Mouse (Mus musculus): Measurements from ENCODE around the gene Wrnip1. TPM values are rescaled to one million over a fixed set of nuclear protein-coding genes. Genes with fewer than 3 reads are reported as not detected.
A peak's percentile ranks its signal among the peaks of the same experiment; 100 is the strongest.

Wrnip1 gene
- polyA plus RNA-seq, 1 experiment from 2014 or later, result 32.9 TPM

DNA sequence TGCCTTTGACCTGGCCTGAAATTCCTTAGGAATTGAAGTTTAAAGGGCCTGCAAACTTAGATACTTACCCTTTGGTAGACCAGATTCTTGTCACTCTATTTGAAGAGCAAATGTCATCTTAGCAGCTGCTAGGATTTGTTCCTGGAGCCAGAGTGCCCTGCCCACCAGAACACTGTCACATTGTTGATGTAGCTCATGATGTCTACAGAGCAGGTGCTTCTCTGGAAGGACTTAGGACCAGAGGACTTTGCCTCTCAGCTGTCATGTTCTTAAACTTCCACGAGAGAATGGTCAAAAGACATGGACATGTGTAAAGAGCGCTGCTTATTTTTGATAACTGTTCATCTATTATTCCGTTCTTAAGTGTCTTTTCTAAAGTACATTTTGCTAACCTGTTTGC, 17.4 kb downstream of the Wrnip1 start:
- ATAC-seq (ENCODE audit: insufficient number of reproducible peaks, insufficient read depth, low FRiP score, low TSS enrichment), result no peak
- Histone ChIP-seq H3K36me3 (peaks cover 52% of the 10 kb centered on the region), H3K27me3 (no peaks in the 10 kb centered on the region), H3K27ac (no peak overlapping the region), H3K9me3 (no peaks in the 10 kb centered on the region), H3K4me3 (no peak overlapping the region), H3K4me2 (replicated peaks) (no peak overlapping the region), H3K9ac (no peak overlapping the region), H3K4me1 (no peaks in the 10 kb centered on the region)
- 92% methylated on average over 3 of the region's 3 CpGs for WGBS

- Histone ChIP-seq H3K27me3 (no peaks in the 10 kb centered on the region), H3K9ac (no peak overlapping the region), H3K9me3 (no peaks in the 10 kb centered on the region), H3K4me3 (no peak overlapping the region), H3K4me2 (replicated peaks) (no peak overlapping the region), H3K27ac (no peak overlapping the region), H3K4me1 (no peaks in the 10 kb centered on the region), H3K36me3 (peaks cover 49% of the 10 kb centered on the region)
- WGBS, result 92% methylated on average over 5 of the region's 5 CpGs
- peak; percentile 15; the same call in 1 of the 2 replicates for ATAC-seq (ENCODE audit: insufficient number of reproducible peaks, insufficient read depth, low FRiP score, low TSS enrichment)
Observed at GRCm38 (mm10) chr13:32819926-32820325, 18.1 kb downstream of the Wrnip1 start.

DNA sequence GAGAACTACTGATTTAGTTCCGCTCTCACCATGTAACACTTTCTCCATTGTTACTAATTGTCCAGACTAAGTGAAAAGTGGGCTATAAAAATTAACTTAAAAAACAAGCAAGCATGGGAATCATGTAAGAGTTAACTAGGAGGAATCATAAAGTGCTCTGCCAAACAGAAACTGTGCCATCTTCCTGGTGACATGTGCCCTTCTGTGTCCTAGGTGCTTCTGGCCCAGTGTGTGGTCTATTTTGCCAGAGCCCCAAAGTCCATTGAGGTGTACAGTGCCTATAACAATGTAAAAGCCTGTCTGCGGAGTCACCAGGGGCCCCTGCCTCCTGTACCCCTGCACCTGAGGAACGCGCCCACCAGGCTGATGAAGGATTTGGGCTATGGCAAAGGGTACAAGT, 19.8 kb downstream of the Wrnip1 start:
- no peak for ATAC-seq (ENCODE audit: insufficient number of reproducible peaks, insufficient read depth, low FRiP score, low TSS enrichment)

GRCm38 (mm10) chr13:32823126-32823525, 21.3 kb downstream of the Wrnip1 start:
- 82% methylated on average over 6 of the region's 6 CpGs for WGBS

More for the DNA sequence above, 19.8 kb downstream of the Wrnip1 start:
- no peak overlapping the region for H3K4me3 ChIP-seq
- no peak overlapping the region for H3K4me2 ChIP-seq (replicated peaks)
- H3K9me3 ChIP-seq, result no peaks in the 10 kb centered on the region
- 98% methylated on average over 4 of the region's 4 CpGs for WGBS
- H3K9ac ChIP-seq, result no peak overlapping the region
- H3K36me3 ChIP-seq, result peaks cover 43% of the 10 kb centered on the region
- H3K27me3 ChIP-seq, result no peaks in the 10 kb centered on the region
- H3K27ac ChIP-seq, result no peak overlapping the region
- no peaks in the 10 kb centered on the region for H3K4me1 ChIP-seq

DNA sequence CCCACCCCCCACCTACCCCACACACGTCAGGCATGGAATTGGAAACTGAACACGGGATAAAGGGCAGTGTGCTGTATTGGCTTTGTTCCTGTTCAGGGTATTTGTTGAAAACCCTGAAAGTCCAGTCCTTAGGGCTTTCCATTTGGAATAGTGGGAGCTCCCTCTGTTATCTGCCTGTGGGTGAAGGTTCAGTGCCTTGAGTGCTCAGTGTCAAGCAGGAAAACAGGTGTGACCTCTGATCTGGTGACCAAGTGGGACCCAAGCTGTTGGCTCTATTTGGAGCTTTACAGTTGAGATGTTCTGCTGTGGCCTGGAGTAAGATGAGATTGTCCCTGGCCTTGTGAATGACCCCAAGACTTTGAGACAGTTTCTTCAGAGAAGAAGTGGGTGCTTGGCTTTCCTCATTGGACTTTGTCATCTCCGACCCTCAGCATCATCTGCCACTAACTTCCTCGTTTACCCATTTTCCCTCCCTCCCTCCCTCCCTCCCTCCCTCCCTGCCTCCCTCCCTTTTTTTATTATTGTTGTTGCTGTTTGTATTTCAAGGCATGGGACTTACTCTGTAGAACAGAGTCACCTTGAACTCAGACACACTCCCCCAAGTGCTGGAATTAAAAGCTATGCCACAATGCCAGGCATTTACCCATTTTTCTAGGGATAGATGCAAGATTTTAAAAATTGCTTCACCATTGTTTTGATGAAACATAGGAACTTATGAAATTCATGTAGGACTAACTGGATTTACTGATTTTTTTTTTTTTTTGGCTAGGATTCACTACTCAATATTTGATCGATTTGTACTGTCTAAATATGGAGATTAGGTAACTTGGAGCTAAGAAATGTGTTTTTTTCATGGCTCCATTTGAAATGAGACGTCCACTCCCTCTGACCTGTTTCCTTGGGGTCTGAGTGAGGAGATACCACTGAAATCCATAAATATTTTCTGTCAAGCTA, 22.8 kb downstream of the Wrnip1 start:
- Histone ChIP-seq H3K27ac (no peak overlapping the region), H3K27me3 (no peaks in the 10 kb centered on the region), H3K9ac (no peak overlapping the region), H3K9me3 (no peaks in the 10 kb centered on the region), H3K4me1 (no peaks in the 10 kb centered on the region), H3K36me3 (peaks cover 22% of the 10 kb centered on the region), H3K4me2 (replicated peaks) (no peak overlapping the region), H3K4me3 (no peak overlapping the region)
- no peak for ATAC-seq (ENCODE audit: insufficient number of reproducible peaks, insufficient read depth, low FRiP score, low TSS enrichment)
- WGBS, result 76% methylated on average over 6 of the region's 6 CpGs

More at GRCm38 (mm10) chr13:32823126-32823525, 21.3 kb downstream of the Wrnip1 start:
- Histone ChIP-seq H3K4me2 (replicated peaks) (no peak overlapping the region), H3K27ac (no peak overlapping the region), H3K9ac (no peak overlapping the region), H3K27me3 (no peaks in the 10 kb centered on the region), H3K9me3 (no peaks in the 10 kb centered on the region), H3K4me1 (no peaks in the 10 kb centered on the region), H3K4me3 (no peak overlapping the region), H3K36me3 (peaks cover 31% of the 10 kb centered on the region)
- no peak for ATAC-seq (ENCODE audit: insufficient number of reproducible peaks, insufficient read depth, low FRiP score, low TSS enrichment)

DNA sequence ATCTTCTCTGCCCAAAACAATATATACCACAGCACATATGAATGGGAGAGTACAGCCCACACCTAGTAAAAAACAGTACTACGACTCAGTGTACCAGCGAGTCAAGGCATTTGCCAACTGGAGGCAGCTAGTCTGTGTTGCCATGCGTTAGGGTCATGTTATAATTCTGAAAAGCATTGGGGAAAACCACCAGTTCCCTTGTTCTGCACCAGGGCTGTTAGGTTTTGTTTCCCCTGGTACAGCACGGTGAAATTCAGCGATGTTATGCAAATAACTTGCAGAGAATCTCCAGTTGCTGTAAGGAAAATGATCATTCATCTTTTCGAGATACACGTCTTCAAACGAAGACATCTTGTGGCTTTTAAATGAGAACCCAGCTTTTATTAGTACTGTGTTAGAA, 23.7 kb downstream of the Wrnip1 start:
- Histone ChIP-seq H3K4me2 (replicated peaks) (no peak overlapping the region), H3K27ac (no peak overlapping the region), H3K27me3 (no peaks in the 10 kb centered on the region), H3K9ac (no peak overlapping the region), H3K4me3 (no peak overlapping the region), H3K36me3 (peaks cover 13% of the 10 kb centered on the region), H3K9me3 (no peaks in the 10 kb centered on the region), H3K4me1 (no peaks in the 10 kb centered on the region)
- 92% methylated on average over 8 of the region's 8 CpGs for WGBS
- ATAC-seq (ENCODE audit: insufficient number of reproducible peaks, insufficient read depth, low FRiP score, low TSS enrichment), result no peak

DNA sequence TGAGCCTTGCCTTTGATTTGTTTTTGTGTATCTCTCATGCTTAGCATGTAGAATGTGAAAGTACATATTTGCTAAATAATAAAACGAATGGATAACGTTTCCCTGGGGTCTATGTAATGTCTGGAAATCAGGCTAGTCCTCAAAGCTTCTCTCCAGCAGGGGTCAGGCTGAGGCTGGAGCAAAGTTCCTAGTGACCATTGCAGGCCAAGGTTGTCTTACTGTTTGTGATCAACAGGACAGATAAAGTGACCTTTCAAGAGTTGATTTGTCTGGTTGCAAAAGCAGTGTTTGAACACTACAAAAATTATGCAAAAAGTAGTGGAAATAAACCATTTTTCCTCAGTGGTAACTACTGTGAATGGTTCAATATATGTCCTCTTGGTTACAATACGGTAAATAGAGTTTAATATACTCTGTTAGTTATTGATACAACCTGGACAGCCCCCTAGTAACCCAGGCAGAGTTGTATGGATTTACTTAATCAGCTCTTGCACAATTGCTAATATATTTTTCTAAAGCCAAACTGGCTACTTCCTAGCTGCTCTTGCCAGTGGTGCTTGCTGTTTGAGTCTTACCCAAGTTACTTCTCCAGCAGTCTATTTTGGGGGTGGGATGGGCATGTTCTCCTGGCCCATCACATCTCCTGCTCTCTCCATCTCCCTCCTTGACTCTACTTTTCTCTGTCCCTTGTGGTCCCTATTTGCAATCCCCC, 25.4 kb downstream of the Wrnip1 start:
- Histone ChIP-seq H3K27me3 (no peaks in the 10 kb centered on the region), H3K4me1 (no peaks in the 10 kb centered on the region), H3K36me3 (no peaks in the 10 kb centered on the region), H3K9me3 (no peaks in the 10 kb centered on the region), H3K9ac (no peak overlapping the region), H3K27ac (no peak overlapping the region), H3K4me2 (replicated peaks) (no peak overlapping the region), H3K4me3 (no peak overlapping the region)
- WGBS, result 84% methylated on average over 3 of the region's 3 CpGs
- no peak for ATAC-seq (ENCODE audit: insufficient number of reproducible peaks, insufficient read depth, low FRiP score, low TSS enrichment)

GRCm38 (mm10) chr13:32827951-32828350, 26.1 kb downstream of the Wrnip1 start:
- no peak for ATAC-seq (ENCODE audit: insufficient number of reproducible peaks, insufficient read depth, low FRiP score, low TSS enrichment)
- no peaks in the 10 kb centered on the region for H3K27me3 ChIP-seq
- H3K4me3 ChIP-seq, result no peak overlapping the region
- H3K27ac ChIP-seq, result no peak overlapping the region
- no peak overlapping the region for H3K9ac ChIP-seq
- no peaks in the 10 kb centered on the region for H3K36me3 ChIP-seq
- no peaks in the 10 kb centered on the region for H3K4me1 ChIP-seq
- H3K9me3 ChIP-seq, result no peaks in the 10 kb centered on the region
- H3K4me2 ChIP-seq (replicated peaks), result no peak overlapping the region
- 53% methylated on average over 4 of the region's 4 CpGs for WGBS

DNA sequence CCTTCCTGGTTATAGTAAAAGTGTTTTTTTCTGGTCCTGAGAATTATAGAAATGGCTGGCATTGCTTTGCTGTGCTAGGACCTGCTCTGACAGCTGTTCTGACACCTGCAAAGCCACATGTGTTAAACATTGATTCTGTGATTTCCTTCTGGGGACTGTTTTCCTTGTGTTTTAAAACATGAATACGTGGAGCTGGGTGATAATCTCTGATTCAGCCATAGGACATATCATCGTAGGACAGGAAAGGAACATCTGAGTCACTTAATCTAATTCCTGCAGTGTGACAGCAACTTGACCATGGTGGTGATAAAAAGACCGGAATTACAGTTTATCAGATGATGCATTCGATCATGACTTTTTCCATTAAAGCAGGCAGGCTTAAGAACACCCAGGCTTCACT, 27.0 kb downstream of the Wrnip1 start:
- Histone ChIP-seq H3K36me3 (no peaks in the 10 kb centered on the region), H3K4me2 (replicated peaks) (no peak overlapping the region), H3K4me1 (no peaks in the 10 kb centered on the region), H3K27ac (no peak overlapping the region), H3K9me3 (no peaks in the 10 kb centered on the region), H3K4me3 (no peak overlapping the region), H3K9ac (no peak overlapping the region), H3K27me3 (no peaks in the 10 kb centered on the region)
- no peak for ATAC-seq (ENCODE audit: insufficient number of reproducible peaks, insufficient read depth, low FRiP score, low TSS enrichment)
- WGBS, result 80% methylated on average over 4 of the region's 4 CpGs

DNA sequence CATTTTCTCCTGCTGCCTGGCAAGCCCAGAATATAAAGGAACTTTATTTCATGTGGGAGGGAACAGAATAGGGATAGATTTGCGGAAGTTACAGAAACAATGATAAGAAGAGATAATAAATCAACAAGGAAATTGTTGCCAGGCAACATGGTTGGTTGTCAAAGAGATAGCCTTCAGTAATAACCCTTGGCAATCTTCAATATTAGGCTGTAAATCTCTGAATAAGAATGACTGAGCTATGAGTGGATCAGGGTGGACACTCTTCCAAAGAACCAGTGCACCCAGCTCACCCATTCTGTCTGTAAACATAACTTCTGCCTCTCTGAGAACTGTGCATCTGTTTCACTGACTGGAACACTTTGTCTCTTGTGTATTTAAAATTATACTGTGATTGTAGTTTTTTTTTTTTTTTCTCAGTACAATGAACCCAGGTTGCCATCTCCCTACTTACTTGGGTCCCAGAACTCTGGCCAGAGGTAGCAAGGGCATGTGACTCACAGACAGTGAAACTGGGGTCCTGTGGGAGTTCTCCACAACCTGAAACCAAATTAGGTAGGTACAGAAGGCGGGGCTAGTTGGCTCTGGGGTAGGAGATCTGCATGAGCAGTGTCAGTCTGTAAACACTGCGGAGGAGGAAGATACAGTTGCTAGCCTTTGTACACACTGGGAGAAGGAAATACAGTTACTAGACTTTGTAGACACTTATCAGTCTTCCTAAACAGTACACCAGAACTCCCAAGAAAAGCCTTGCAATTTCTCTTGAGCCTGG, 29.9 kb downstream of the Wrnip1 start:
- no peak overlapping the region for H3K4me3 ChIP-seq
- no peak overlapping the region for H3K27ac ChIP-seq
- H3K4me1 ChIP-seq, result no peaks in the 10 kb centered on the region
- H3K4me2 ChIP-seq (replicated peaks), result no peak overlapping the region
- H3K9ac ChIP-seq, result no peak overlapping the region
- no peaks in the 10 kb centered on the region for H3K27me3 ChIP-seq
- 86% methylated on average over 3 of the region's 3 CpGs for WGBS
- ATAC-seq (ENCODE audit: insufficient number of reproducible peaks, insufficient read depth, low FRiP score, low TSS enrichment), result no peak
- no peaks in the 10 kb centered on the region for H3K9me3 ChIP-seq
- H3K36me3 ChIP-seq, result no peaks in the 10 kb centered on the region

GRCm38 (mm10) chr13:32832776-32833175, 30.9 kb downstream of the Wrnip1 start:
- no peaks in the 10 kb centered on the region for H3K27me3 ChIP-seq
- no peak for ATAC-seq (ENCODE audit: insufficient number of reproducible peaks, insufficient read depth, low FRiP score, low TSS enrichment)

More at GRCm38 (mm10) chr13:32832776-32833175, 30.9 kb downstream of the Wrnip1 start:
- Histone ChIP-seq H3K4me2 (replicated peaks) (no peak overlapping the region), H3K36me3 (no peaks in the 10 kb centered on the region), H3K4me1 (no peaks in the 10 kb centered on the region), H3K9me3 (no peaks in the 10 kb centered on the region), H3K27ac (no peak overlapping the region), H3K4me3 (no peak overlapping the region), H3K9ac (no peak overlapping the region)
- 73% methylated on average over 3 of the region's 3 CpGs for WGBS

Data from embryonic facial prominence, embryonic 12.5 days (tissue).